Mouse (Mus musculus) MN1 (cell line): Measurements from ENCODE around the gene Sgsm1.
A peak's percentile ranks its signal among the peaks of the same experiment; 100 is the strongest.

Source experiments
- DNase-seq: peaks from one replicate; pipeline ENCODE4 v3.0.0-alpha.2; 2016; ENCODE audit warnings: low spot score

The Sgsm1 gene

DNA sequence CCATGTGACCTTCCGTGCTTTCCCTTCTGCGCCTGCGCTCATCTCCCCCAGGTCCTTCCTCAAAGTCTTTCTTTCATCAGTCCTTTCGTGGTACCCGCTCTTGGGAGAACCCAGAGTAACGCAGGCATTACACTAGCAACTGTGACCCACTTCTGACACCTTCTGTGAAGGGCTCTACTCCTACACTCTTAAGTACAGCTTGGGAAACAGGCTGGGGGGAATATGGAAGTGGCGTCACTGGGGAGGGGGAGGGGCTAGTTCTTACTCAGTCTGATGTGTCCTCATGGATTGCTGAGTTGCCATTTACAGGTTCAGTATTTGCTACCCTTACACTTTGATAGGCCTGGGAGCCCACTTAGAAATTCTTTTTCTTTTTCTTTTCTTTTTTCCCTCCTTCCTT is 29.0 kb downstream of the Sgsm1 start:
- no peak for DNase-seq

DNA sequence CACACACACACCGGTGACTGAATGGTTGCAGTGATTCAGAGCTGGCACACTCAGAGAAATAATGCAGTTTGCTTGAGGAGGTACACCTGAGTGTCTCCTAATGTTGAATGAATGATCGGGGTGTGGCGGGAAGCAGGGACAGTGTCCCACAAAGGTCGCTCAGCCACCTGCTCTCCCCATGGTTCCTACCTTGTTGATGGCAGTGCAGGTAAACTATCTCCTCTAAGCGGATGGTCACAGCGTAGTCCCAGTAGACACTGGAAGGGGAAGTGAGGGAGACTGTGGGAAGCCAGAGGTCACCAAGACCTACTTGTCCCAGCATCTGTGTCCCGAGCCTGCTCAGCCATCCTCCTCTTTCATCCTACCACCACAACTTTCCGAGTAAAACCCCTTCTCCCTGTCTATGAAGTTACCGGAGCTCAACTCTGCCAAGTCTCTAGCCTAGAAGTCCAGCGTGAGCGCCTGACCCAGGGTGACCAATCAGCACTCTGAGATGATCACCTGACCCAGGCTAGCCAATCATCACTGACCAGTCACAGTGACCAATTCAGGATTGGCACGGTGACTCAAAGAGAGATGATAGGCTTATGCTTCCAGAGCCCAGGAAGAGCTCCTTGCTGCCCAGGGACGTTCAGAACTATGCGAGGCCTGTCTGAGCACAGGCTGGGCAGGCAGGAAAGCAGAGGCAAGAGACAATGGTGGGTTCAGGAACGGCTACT is 30.3 kb downstream of the Sgsm1 start:
- peak; percentile 30 for DNase-seq

DNA sequence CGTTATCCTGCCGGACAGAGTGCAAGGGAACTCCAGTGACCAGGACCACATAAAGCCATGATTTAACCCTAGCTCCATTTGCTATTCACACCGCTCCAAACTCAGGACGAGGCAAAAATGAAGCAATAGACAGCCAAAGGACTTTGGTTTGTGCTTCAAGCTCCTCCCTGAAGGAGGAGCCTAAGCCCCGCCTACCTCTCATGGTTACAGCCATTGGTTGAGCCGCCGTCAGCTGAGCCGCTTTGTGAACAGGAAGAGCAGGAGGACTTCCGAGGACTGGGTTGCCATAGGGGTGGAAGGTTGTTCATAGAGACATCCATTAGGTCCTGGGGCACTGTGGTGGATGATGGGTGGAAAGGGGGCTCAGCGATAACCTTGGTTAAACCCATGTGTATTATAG is 34.7 kb downstream of the Sgsm1 start:
- no peak for DNase-seq

DNA sequence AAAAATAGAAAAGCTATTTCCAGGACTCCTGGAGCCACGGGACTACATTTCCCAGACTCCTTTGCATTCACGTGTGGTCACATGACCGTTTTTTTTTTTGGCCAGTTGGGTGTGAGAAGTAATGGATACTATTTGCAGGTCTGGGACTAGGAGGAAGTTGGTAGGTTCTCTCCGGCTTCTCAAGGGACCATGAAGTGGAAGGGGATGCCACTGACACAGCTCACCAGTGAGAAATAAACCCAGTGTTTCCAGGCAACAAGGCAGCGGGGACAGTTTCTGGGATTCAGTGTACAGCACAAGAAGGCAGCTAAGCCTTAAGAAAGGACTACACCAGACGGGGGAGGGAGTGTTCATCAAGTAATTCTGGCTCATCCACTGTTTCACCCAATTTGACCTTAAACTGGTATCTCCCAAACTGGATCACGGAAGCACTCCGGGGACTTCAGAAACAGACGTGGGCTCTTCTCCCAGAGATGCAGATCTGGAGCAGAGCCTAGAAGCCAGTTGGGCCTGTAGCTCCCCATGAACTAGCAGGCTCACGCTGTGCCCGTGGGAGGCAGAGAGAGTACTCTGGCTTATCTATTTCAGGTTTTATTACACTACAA is 39.3 kb downstream of the Sgsm1 start:
- peak; percentile 77 for DNase-seq

DNA sequence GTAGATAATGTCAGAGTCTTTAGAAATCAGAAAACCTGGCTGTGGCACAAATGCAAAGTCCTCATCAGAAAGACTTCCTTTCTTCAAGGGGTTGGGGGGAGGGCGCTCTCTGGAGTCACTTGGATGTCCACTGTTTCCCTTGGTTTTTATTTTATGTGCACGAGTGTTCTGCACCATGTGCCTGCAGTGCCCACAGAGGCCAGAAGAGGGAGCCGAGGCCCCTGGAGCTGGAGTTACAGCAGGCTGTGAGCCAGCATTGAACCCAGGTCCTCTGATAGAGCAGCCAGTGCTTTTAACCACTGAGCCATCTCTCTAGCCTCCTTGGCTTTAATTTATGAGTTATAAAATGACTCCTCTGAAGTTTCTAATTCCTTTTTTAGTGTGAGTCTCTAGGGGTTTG is 40.5 kb downstream of the Sgsm1 start:
- DNase-seq: peak; percentile 22

DNA sequence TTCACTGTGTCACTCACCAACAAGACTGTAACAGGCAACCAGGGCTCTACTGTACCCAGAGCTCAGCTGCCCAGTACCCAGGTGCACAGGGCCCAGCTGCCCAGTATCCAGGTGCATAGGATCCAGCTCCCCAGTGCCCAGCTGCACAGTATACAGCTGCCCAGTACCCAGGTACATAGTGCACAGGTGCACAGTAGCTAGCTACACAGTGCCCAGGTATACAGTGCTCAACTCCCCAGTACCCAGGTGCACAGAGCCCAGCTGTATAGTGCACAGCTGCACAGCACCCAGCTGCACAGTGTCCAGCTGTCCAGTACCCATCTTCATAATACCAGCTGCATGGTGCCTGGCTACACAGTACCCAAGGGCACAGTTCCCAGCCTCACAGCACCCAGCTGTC is 42.3 kb downstream of the Sgsm1 start:
- DNase-seq: no peak

DNA sequence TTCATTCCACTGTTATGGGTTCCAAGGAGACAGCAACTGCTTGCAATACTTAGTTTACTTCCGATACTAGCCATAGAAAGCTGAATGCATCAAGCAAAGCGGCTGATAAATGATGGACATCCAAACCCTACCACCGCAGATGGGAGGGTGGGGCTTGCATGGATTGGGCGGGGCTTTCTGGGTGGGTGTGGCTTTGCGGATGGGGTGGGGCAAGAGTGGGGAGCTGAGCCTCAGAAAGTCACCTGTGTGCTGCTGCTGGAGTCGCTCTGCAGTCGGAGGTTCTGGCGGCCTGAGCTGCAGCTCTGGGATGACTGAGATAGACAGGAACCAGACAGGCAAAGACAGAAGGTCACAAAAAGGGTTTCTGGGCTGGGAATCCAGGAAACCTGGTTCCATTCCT is 44.9 kb downstream of the Sgsm1 start:
- no peak for DNase-seq

DNA sequence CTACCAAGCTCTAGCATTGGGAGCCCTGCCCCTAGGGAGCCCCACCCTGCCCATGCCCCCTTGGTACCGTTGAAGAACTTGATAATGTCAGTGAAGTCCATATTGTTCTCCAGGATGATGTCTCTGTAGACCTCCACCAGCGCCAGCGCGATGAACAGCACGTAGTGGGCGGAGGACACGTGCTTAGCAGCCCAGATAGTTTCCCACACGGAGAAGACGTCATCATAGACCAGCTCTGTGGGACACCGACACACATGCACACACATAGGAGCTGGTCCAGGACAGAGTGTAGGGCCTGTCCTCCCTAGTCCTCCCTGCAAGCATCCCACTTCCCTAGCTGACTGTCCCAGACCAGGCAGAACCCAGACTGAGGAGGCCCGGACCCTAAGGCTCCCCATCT is 59.8 kb downstream of the Sgsm1 start:
- no peak for DNase-seq

DNA sequence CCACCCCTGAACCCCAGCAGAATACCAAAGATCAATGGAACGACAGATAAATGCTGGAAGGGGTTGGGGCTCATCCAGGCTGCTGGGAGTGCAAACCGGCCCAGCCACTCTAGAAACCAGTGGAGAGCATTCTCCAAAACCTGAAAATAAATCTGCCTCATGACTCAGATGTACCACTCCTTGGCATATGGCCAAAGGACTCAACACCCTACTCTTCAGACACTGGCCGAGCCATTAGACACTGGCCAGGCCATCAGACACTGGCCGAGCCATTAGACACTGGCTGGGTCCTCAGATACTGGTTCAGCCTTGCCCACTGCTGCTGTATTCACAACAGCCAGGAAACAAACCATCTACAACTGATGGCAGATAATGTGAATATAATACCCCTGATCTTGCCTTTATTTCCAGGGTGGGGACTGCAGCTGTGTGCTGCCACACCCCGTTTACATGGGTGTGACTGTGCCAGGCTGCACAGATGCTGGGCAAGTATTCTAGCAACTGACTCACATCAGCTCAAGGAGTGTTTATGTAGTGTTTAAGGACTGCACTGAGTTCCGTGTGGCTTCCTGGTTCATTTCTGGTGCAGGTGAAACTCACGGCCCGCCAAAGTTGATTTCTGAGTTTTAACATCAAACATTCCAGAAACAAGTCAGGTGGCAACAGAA is 61.2 kb downstream of the Sgsm1 start:
- DNase-seq: peak; percentile 93

DNA sequence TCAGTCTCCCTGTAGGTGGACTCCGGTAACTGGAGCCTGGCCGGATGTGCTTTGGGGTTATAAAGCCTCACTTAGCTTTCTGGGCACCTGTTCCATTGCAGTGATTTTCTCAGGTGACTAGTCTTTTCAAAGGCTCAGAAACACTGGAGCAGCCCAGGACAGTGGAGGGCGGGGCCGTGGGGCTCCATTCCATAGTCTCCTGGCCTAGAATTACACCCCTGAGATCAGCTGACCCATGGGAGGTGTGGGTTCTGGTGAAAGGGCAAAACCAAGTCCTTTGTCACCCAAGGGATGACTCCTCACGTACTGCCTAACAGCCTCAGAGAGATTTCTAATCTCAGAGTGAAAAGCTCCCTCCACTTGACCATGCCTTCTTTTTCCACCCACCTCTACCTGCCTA is 80.4 kb downstream of the Sgsm1 start:
- no peak for DNase-seq

DNA sequence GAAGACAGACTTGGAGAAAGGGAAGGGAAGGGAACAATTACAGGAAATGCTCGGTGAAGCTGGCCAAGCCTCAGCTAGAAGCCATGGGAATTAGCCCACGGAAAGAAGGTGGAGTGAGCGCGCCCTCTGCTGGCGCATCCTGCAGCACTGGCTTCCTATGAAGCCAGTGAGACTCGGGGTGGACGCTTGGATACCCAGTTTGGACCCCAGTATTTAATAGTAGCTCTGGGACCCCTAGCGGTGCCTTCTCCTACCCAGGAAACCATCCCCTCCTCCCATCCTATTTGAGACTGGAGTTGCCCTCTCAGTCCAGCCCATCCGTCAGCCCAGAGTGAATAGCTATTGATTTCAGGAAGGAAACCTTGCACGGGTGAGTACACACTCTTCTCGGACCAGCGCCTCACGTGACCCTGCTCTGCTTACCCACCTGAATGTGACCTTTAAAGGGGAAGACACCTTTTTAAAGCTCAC is 83.9 kb downstream of the Sgsm1 start, which contains the start of gene Tmem211:
Gene Tmem211, plus strand, starts transcription at position 278 of the 471 bp plus-strand sequence.
- peak; percentile 95 for DNase-seq

DNA sequence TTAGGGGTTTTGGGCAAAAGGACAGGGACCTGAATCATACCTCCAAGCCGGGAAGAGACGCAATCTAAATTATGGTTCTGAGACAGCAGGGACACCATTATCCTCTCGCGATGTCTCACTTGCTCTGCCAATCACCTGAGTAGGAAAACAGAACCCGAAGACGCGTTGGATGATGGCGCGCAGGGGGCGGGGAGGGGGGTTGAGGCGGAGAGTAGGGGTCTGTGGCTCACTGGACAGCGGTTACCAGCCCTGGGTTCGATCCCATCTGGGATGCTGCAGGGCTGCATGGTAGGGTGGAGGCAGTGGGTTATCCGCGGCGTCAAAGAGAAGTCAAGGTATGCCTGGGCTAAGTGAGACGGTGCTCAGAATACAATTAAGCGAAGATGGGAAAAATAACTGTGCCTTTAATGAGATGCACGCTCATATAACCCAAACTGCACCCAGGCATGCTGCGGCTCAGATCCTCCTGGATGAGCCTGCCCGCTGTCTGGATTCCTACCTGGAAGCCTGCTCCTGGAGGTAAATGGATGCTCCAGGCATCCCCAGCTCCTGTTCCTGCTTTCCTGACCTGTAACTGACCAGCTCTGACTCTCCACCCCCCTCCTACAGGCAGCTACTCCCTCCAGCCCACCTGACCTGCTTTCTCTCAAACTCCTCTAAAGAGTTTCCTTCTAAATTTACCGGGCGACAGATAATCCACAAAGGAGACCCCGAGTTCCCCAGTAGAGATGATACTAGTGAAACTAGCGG is 84.7 kb downstream of the Sgsm1 start:
- DNase-seq: peak; percentile 39

DNA sequence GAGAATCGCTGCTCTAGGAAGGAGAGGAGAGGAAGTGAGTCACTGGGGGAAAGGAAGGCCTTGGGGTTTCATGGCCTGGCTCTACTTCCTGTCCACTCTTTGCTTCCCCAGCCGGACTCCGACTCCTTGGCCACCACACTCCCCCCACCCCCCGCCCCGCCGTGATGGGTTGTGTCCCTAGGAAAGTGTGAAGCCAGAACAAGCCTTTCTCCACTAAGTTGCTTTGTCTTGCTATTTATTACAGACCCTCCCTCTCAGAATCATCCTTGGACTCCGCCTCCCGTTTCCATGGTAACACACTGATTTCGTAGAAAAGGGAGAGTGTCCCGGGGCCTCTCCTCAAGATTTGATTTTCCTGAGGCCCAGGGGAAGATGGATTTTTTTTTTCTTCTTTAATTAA is 85.3 kb downstream of the Sgsm1 start:
- DNase-seq: peak; percentile 88

DNA sequence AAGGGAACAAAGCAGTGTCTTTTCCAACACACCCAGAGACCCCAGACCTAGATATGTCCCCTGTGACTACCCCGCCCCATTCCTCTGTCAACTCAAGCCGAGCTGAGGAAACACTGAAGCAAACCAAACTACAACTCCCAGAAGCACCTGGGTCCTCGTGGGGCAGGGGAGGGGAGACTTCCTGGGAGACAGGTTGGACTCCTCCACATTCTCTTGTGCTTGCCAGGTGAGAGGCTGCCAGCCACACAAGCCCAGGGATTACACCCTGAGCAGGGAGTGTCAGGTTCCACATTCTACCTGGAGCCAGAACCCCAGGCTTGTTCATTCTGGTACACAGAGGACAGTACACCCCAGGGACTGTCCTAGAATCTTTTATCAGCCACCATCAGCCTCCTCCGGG is 86.7 kb downstream of the Sgsm1 start:
- peak; percentile 50 for DNase-seq

DNA sequence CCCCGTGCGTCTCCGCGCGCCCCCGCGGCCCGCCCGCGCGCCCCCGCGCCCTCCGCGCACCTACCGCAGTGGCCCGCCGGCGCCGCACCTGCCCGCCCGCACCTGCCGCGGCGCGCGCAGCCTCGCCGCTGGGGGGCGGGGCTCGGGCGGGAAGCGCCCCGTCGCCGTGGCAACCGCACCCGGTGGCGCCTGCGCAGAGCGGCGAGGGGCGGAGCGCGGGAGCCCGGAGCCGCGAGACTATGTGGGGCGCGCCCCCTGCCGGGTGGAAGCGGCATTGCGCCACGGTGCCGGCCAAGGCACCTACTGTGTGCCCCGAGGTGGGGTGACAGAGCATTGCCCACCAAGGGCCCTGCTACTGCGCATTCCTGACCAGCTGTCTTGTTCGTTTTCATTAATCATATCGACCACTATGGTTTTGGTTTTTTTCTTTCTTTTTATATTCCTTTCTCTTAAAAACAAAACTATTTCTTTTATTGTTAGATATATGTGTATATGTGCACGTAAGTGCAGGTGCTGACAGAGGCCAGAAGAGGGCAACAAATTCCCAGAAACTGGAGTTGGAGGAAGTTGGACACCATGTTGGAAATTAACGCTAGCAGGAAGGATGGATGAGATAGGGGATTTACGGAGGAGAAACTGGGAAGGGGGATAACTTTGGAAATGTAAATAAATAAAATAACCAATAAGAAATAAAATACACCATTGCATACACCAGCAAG is 89.3 kb downstream of the Sgsm1 start, which contains the start of gene 2900026A02Rik:
Gene 2900026A02Rik, minus strand, starts transcription at position 90 of the 719 bp plus-strand sequence.
- DNase-seq: peak; percentile 76

DNA sequence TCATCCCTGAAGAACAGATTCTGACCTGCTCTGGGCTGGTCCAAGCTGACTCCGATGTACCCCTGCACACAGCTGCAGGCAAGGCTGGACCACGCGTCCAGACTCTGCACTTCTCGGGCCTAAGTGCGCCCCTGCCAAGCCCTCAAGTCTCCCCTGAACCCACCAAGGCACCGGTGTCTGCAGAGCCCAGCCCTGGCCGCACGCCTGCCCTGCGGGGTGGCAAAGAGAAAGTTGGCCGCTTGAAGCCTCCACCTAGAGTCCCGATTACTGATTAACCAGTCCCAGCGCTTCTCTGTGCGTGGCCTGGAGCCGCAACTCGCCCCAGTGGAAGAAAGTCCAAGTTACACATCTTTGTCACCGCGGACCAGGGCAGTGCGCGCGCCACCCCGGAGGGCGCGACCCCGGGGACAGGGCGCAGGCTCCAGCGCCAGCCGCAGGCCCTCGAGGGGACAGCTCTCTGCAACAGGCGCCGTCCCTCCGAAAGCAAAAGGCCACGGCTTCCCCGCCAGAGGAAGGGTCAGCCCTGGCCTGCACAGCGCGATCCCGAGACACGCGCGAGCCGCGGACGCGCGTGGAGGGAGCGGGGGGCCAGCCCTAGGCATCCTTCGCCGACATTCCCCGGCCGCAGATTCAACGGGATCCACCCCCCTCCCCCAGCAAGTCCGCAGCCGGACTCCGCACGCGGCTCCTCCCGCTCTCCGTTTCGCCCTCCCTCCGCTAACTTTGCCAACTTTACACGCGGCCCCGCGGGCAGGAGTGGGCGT is 90.0 kb downstream of the Sgsm1 start:
- peak; percentile 36 for DNase-seq

DNA sequence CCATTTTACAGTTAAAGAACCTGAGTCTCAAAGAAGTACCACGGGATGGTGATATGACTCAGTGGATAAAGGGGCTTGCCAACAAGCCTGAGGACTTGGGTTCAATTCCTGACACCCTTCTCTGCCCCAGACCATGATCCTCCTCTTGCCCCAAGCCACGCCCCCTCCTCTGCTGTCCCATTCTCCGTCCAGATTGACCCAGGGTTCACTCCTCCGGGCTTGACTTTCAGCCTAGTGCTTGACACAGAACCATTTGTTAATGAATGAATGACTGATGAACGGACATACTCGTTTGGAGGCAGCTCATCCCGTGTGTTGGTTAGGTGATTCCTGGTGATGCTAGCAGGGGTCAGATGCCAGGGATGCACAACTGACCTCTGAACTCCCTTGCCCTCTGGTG is 90.7 kb downstream of the Sgsm1 start:
- DNase-seq: no peak

DNA sequence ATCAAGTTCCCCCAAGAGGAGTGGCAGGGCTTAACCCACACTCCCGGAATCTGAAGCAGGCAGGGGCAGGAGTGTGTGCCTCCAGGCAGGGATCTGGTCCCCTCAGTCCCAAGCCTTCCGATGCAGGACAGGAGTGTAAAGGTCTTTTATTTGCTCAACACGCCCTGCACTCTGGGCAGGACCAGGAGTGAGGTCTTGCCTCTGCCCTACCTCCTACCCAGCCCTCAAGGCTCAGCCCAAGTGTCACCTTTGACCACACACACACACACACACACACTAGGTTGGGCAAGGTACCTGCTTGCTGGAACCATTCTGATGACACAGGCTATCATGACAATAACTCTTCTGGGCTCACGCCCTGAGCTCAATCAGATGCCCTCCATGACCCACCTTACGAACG is 91.1 kb downstream of the Sgsm1 start:
- DNase-seq: no peak

DNA sequence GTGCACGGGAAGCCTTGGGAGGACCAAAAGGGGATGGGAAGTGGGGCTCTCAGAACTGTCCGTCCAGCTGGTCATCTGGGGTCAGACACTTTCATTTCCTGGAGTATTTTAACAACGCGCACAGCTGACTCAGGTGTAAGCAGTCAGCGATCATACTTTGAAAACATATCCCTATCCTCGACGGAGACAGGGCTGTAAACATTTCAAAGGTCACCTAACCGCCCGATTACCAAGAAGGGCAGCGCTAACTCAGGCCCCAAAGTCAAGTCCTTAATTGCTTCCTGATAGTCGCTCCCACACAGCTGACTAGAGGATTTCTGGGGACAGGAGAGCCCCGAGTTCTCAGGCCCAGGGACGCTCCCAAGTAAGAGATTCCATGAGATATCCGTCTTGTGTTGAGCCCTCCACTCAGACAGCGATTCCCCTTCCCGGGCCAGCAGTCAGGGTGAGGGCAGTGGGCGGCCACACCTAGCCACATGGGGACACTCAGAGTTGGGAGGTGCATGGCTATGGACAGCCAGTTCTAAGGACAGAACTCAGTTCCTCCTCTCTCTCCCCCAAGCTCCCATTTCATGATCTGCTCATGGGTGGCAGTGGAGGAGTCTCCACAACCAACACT is 91.9 kb downstream of the Sgsm1 start:
- no peak for DNase-seq

DNA sequence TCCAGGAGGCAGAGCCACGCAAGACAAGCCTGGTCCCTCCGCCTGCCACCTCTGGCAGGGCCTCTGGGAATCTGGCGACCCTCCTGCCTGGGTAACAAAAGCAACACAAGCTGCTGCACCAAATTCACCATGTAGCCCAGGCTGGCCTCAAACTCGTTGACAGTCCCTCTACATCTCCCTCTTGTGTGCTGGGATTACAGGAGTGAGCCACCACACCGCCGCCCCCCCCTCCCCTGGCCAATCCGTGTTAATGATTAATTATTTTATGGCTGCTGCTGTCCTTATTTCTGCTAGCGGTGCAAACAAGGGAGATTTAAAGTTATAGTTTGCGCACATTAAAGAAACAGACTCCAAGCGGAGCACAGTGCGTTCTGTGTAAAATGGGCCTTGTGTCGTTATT is 93.5 kb downstream of the Sgsm1 start:
- no peak for DNase-seq
